Mouse (Mus musculus) thymus, adult 2 months (tissue): ENCODE data around the gene Pdss2.

ENCODE experiments used
- CTCF ChIP-seq: fragments of 200-500 bp; IDR thresholded peaks from 2 replicates; pipeline ENCODE4 v1.5.1; 2012; ENCODE audit warnings: mild to moderate bottlenecking, control low read depth, low read length, moderate library complexity, borderline replicate concordance; ENCODE audit not compliant: control insufficient read depth, poor library complexity, insufficient read depth; ENCODE audit errors: extremely low read depth
- POLR2A ChIP-seq: fragments of 200-500 bp; IDR thresholded peaks from 2 replicates; pipeline ENCODE4 v1.6.1; 2012; ENCODE audit warnings: mild to moderate bottlenecking, low read length, control low read depth, moderate library complexity; ENCODE audit not compliant: control insufficient read depth, poor library complexity, insufficient read depth; ENCODE audit errors: extremely low read depth

DNA sequence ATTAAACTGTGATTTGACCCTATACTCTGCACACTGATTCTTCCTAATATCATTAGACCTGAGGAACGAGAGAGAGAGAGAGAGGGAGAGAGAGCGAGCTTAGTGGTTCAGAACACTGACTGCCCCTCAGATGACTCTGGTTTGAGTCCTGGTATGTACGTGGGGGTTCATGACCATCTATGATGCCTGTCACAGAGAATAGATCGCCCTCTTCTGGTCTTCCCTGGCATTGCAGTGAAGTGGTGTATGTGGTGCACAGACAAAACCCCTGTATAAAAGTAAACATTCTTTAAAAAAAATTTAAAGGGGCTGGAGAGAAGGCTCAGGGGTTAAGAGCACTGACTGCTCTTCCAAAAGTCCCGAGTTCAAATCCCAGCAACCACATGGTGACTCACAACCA lies 157.0 kb downstream of the Pdss2 start:
- TF ChIP-seq CTCF (no peak), POLR2A (no peak)
